Mouse (Mus musculus) olfactory bulb, adult 2 months (tissue): Measurements from ENCODE around the gene Mfap3l.

Experiments used
- CTCF ChIP-seq: fragments of 200-500 bp; IDR thresholded peaks from 2 replicates; pipeline ENCODE4 v1.5.1; 2012; ENCODE audit warnings: low read depth, mild to moderate bottlenecking, low read length, moderate library complexity; ENCODE audit not compliant: insufficient read depth
- POLR2A ChIP-seq: fragments of 200-500 bp; IDR thresholded peaks from 2 replicates; pipeline ENCODE4 v1.6.1; 2012; ENCODE audit warnings: mild to moderate bottlenecking, low read depth, low read length, moderate library complexity; ENCODE audit not compliant: insufficient read depth

GRCm38 (mm10) chr8:60631504-60631934, 1.1 kb upstream of the Mfap3l start:
- TF ChIP-seq CTCF (no peak), POLR2A (no peak)
